Mouse (Mus musculus): Measurements from ENCODE around the gene Tspan14.

Gene Tspan14

DNA sequence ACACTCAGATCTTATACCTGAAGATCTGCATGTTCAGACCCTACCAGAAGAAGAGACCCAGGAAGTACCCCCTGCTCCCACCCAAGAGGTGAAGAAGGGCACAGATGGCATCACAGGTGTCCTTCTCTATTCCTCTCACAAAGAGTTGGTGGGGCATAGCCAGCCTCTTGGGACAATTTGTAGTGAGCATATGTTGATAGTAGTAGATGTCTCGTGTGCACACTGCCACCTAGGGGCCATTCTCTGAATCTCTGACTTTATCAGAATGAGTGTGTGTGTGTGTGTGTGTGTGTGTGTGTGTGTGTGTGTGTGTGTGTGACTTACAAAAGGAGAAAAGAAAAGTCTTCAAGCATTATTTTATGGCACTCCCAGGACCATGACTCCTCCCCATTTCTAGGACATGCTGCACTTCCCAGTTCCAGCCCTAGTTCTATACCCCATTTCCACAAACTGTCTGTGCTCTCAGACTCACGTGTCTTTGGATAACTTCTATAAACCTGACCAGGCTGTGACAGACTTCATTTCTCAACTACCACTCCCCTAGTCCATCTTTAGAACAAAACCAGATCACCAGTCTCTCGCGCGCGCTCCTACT is 8.6 kb upstream of the Tspan14 start:
- DNase-seq (ENCODE audit: low spot score), result peak; percentile 58

GRCm38 (mm10) chr14:40968051-40968450 is 1.4 kb upstream of the Tspan14 start:
- DNase-seq (ENCODE audit: low spot score), result no peak

- DNase-seq (ENCODE audit: low spot score), result no peak
These were observed 942 bp upstream of the Tspan14 start for GRCm38 (mm10) chr14:40967598-40967900.

DNA sequence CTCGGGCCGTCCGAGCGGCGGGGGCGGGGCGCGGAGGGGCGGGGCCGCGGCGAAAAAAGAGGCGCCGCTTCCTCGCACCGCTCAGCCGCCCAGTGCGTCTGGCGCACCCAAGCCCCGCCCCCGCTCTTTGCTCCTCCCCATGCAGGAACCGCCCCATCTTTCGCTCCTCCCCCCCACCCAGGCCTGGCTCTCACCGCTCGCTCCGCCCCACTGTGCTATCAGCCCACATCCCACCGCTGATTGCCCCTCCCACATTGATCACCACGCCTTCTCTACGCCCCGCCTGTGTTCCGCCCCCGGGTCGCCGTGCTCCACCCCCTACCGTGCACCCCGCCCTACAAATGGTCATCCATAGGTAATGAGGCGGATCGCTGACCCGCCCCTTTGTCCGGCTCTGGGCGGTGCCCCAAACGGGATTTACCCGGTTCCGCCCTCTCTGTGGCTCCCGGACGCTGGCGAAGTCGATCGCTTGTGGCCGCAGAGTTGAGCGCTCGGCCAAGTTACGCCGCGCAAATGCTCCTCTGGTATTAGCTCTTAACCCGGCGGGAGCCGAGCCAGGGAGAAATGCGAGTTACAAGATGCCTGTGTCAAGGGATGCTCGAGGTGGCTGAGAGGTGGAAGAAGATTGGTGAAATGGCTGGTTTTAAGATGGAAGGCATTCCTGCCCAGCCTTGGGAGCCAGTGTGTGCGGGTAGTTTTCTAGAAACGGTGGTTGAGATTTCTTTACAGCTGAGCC is 423 bp upstream of the Tspan14 start:
- DNase-seq (ENCODE audit: low spot score), result peak; percentile 98

DNA sequence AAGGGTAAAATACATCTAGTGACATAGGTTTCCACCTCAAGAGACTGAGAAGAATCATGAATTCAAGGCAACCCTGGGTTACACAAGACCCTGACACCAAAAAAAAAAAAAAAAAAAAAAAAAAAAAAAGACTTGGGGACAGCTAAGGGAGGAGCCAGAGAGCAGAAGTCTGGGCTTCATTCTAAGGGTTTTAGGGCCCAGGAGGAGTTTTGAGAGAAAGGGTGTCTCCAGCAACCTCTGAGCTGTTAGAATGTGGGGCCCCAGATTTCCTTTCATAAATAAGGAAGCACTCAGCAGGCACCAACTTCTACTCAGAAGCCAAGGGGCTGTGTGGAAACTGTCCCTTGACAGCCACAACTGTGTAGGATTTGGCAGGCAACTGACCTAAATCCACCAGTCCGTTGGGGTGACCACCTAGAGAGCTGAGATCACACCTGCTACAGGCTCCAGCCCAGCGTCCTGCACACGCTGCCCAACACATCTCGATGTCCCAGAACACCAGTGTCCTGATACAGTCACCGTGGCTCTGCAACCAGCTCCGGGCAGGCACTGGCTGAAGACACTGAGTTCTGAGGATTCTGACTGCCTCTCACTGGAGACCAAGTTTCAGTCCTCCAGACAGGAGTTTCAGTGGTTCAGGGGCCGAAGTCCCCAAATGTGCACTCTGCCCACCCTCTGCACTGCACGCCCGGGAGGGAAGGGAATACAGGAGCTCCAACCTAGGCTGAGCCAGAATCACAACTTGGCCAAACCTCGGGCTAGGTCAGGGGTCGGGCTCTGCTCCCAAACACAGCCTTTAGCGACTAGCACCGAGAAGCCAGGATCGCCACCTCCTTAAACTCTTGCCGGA is 875 bp downstream of the Tspan14 start:
- peak; percentile 31 for DNase-seq (ENCODE audit: low spot score)

- no peak for DNase-seq (ENCODE audit: low spot score)
These were observed 1.7 kb downstream of the Tspan14 start for GRCm38 (mm10) chr14:40964881-40965280.

DNA sequence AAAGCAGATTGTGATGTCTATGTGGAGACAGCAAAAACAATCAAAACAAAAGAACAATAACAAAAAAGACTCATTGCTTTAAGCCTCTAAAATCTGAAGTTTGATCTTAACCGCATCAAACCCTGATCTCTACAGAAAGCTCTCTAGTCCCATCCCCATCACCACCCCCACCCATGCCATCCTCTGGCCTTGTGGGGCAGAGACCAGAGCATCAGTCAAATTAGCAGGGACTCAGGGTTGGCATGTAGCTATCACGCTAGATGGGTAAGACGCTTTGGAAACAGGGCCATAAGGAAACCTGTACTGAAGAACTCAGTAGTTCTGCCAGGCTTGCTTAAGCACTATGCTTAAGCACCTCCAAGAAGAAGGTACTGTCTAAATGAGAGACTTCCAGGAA is 2.4 kb downstream of the Tspan14 start:
- no peak for DNase-seq (ENCODE audit: low spot score)

- DNase-seq (ENCODE audit: low spot score), result no peak
These were observed 3.0 kb downstream of the Tspan14 start for GRCm38 (mm10) chr14:40963501-40964213.

DNA sequence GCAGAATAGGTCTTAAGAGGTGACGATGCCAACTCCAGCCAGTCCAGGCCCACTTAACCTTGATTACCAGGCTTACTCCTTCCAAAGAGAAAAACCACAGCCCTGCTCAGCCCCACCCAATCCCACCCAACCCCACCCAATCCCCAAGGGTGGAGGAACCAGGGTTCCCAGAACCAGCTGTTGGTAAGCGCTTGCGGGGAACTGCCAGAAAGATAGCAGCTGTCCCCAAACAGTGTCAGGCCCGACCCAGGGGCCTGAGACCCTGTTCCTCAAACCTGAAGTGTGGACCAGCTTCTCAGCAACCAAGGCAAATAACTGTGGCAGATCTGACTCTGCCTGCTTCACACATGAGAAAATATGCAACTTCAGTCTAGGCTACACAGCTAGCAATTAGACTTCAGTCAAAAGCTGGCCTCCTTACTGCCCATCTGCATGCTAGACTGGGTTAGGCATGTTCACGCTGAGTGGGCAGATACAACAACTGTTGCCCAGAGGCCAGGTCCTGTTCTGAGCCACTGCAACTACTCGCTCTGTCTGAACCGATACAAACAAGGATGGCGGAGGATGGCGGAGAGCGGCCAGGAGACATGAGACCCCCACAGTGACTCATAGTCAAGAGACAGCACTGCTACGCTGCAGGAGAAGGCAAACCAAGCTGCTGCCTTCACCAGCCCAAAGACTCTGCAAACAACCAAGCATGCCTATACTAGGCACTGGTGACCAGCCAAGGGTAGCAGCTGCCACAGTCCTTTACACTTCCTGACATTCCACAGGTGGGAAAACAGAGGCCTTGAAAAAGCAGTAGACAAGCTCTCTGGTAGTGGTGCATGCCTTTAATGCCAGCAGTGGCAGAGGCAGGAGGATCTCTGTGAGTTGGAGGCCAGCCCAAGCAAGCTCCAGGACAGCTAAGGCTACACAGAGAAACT is 4.0 kb downstream of the Tspan14 start:
- no peak for DNase-seq (ENCODE audit: low spot score)

GRCm38 (mm10) chr14:40960237-40960636 is 6.4 kb downstream of the Tspan14 start:
- DNase-seq (ENCODE audit: low spot score), result no peak

- DNase-seq (ENCODE audit: low spot score), result no peak
These were observed 7.0 kb downstream of the Tspan14 start for GRCm38 (mm10) chr14:40959586-40959985.

GRCm38 (mm10) chr14:40958986-40959381 is 7.6 kb downstream of the Tspan14 start:
- DNase-seq (ENCODE audit: low spot score), result no peak

GRCm38 (mm10) chr14:40958083-40958985 is 8.3 kb downstream of the Tspan14 start:
- DNase-seq (ENCODE audit: low spot score), result no peak

- no peak for DNase-seq (ENCODE audit: low spot score)
These were observed 9.0 kb downstream of the Tspan14 start for GRCm38 (mm10) chr14:40957607-40958006.

GRCm38 (mm10) chr14:40956252-40957146 is 10.1 kb downstream of the Tspan14 start:
- DNase-seq (ENCODE audit: low spot score), result no peak

DNA sequence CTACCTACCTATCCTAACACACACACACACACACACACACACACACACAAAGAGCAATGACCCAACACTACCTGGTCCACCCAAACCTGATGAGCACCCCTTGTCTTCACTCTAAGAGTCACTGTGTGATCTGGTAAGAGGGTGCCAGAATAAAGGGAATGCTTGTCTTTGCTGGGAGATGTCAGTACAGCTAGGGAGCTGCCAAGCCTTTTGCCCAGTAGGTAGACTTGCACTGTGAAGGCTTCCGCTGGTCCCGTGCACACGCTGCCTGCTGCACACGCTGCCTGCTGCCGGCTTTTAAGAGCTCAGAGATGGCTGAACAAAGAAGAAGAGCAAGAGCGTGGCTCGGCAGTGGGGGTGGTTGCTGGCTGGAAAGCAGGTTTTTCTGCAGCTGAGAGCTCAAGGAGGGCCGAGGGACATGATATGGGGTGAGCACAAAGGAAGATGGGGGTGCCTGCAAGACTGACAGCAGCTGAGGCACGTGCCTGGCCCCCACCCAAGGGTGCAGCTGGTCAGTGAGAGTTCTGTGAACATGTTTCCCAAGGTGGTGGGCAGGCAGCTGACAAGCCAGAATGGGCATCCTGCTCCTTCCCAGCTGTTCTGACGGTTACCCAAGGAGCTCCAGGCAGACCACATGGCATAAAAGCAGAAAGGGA is 10.9 kb downstream of the Tspan14 start:
- DNase-seq (ENCODE audit: low spot score), result no peak

GRCm38 (mm10) chr14:40955146-40955545 is 11.5 kb downstream of the Tspan14 start:
- DNase-seq (ENCODE audit: low spot score), result no peak

DNA sequence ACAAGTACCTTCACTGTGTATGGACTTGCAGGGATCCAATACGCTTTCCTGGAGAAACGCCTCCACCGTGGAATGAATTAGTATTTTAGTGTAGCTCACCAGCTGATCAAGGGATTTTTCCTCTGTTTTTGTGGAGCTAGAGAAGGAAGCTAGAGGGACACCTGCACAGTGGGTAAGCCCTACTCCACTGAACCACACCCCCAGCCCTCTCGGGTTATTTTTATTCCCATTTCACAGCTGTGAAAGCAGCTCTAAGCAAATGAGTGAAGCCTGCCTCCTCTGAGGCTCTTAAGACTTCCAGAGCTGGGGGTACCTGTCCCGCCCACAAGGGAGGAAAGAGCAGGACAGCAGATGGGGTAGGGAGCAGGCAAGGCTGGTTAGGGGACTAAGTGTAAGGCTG is 13.2 kb downstream of the Tspan14 start:
- DNase-seq (ENCODE audit: low spot score), result no peak

- DNase-seq (ENCODE audit: low spot score), result no peak
These were observed 13.9 kb downstream of the Tspan14 start for GRCm38 (mm10) chr14:40952715-40953114.
